Mouse (Mus musculus) cortical plate, adult 2 months (tissue): Measurements from ENCODE around the gene B3gnt2. TPM values are rescaled to one million over a fixed set of nuclear protein-coding genes. Genes with fewer than 3 reads are reported as not detected.

Source experiments
- H3K27ac ChIP-seq: fragments of 200-500 bp; 2 replicates; pipeline ENCODE4 v1.5.1; 2012; ENCODE audit warnings: low read length, control low read depth, inconsistent platforms; ENCODE audit not compliant: insufficient read depth
- H3K4me1 ChIP-seq: fragments of 200-500 bp; 2 replicates; pipeline ENCODE4 v1.6.1; 2011; ENCODE audit warnings: low read length; ENCODE audit not compliant: control insufficient read depth, insufficient read depth
- H3K4me3 ChIP-seq: fragments of 200-500 bp; 2 replicates; pipeline ENCODE4 v1.5.1; 2011; ENCODE audit warnings: mild to moderate bottlenecking, low read length, control low read depth; ENCODE audit not compliant: insufficient read depth
- CTCF ChIP-seq: fragments of 200-500 bp; IDR thresholded peaks from 2 replicates; pipeline ENCODE4 v1.5.1; 2011; ENCODE audit warnings: mild to moderate bottlenecking, control low read depth, low read length; ENCODE audit not compliant: insufficient read depth; ENCODE audit errors: extremely low read depth
- POLR2A ChIP-seq: fragments of 200-500 bp; IDR thresholded peaks from 2 replicates; pipeline ENCODE4 v1.6.1; 2011; ENCODE audit warnings: mild to moderate bottlenecking, low read length, control low read depth; ENCODE audit not compliant: insufficient read depth; ENCODE audit errors: extremely low read depth
- polyA plus RNA-seq: library from polyadenylated mRNA; depleted of rRNA; stranded (reverse); fragments of >200 nt; gene quantifications from 2 replicates; pipeline ENCODE4 v1.2.3, GENCODE M21; 2012

Gene B3gnt2
- polyA plus RNA-seq, 1 experiment: 11.2 TPM

DNA sequence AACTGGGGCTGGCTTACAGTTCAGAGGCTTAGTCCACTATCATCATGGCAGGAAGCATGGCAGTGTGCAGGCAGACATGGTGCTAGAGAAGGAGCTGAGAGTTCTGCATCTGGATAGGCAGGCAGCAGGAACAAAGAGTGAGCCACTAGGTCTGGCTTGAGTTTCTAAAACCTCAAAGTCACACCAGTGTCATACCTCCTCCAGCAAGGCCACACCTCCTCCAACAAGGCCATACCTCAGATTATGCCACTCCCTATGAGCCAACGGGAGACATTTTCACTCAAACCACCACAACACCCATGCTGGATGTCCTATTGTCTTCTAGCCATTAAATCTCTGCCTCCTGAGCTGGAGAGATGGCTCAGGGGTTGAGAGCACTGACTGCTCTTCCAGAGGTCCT is 55.6 kb downstream of the B3gnt2 start:
- Histone ChIP-seq H3K4me1 (no peaks in the 10 kb centered on the region), H3K27ac (no peak overlapping the region), H3K4me3 (no peak overlapping the region)
- TF ChIP-seq CTCF (no peak), POLR2A (no peak)

GRCm38 (mm10) chr11:22799987-22800424 is 60.8 kb downstream of the B3gnt2 start:
- peak overlapping the region; percentile 17; the same call in 1 of the 2 replicates for H3K27ac ChIP-seq
- no peak overlapping the region for H3K4me3 ChIP-seq
- H3K4me1 ChIP-seq: no peaks in the 10 kb centered on the region
- TF ChIP-seq CTCF (no peak), POLR2A (no peak)

GRCm38 (mm10) chr11:22798916-22799315 is 61.8 kb downstream of the B3gnt2 start:
- Histone ChIP-seq H3K4me1 (no peaks in the 10 kb centered on the region), H3K27ac (no peak overlapping the region), H3K4me3 (no peak overlapping the region)
- TF ChIP-seq POLR2A: no peak
- no peak for TF ChIP-seq CTCF

- no peak overlapping the region for H3K4me3 ChIP-seq
- H3K4me1 ChIP-seq: no peaks in the 10 kb centered on the region
- TF ChIP-seq CTCF (no peak), POLR2A (no peak)
- H3K27ac ChIP-seq: no peak overlapping the region
Measured at GRCm38 (mm10) chr11:22794734-22795133, 66.0 kb downstream of the B3gnt2 start.

GRCm38 (mm10) chr11:22793881-22794203 is 66.9 kb downstream of the B3gnt2 start:
- Histone ChIP-seq H3K4me3 (no peak overlapping the region), H3K27ac (no peak overlapping the region), H3K4me1 (no peaks in the 10 kb centered on the region)
- TF ChIP-seq POLR2A (no peak), CTCF (no peak)

DNA sequence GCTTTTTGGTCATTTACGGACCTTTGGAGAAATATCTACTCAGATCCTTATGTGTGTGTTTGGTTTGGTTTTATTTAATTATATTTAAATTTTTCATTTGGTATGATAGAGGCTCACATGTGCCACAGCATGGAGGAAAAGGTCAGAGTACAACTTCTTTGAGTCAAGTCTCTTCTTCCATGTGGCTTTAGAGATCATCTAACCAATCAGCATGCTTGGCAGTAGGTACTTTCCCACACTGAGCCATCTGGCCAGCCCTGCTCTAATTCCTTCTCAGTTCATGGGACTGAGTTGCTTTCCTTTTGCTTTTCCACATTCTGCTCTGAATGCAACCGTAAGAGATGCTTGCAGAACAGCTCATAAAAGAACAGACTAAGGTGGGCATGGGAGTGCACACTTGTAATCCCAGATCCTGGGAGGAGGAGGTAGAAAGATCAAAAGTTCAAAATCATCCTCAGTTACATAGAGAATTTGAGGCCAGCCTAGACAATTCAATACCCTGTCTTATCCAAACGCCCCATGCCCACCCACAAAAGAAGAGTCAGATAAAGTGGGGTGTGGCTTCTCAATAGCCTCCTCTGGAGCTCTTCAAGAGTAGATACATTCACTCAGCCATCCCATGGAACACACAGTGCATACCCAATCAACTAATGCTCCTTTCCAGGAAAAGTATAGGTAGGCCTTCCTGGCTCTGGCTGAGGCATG is 67.4 kb downstream of the B3gnt2 start:
- Histone ChIP-seq H3K4me1 (no peaks in the 10 kb centered on the region), H3K4me3 (no peak overlapping the region), H3K27ac (no peak overlapping the region)
- no peak for TF ChIP-seq CTCF
- no peak for TF ChIP-seq POLR2A

DNA sequence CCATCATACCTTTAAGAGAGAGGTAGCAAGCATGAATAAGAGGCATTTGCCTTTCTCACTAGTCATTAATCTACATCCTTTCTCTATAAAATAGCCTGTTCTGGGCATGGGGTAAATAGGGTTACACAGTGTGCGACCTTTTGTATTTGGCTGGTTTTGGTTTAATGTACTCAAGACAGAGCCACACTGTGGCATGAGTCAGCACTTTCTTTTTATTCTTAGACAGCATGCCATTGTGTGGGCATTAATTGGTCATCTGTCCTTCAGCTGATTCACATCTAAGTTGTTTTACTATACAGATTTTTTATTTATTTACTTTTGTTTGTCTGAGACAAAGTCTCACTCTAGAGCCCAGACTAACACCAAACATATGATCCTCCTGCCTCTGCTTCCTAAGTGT is 68.6 kb downstream of the B3gnt2 start:
- Histone ChIP-seq H3K4me3 (no peak overlapping the region), H3K27ac (no peak overlapping the region), H3K4me1 (no peaks in the 10 kb centered on the region)
- TF ChIP-seq CTCF (no peak), POLR2A (no peak)

DNA sequence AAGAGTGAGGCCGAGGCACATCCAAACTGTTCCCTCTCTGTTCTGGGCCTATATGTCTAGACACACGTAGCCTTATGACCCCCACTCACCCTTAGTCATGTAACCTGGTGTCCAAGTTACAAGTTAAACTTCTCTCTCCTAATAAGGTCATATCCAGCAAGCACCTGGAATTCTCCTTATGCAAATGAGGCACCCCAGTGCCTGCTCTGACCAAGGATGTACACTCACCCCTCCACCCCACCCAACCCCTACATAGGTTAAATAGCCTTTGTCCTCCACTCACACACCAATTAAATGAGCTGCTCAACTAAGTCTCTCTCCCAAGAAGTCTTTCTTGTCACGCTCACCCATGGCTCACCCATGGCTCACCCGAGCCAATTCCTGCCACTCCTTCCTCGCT is 69.0 kb downstream of the B3gnt2 start:
- H3K4me3 ChIP-seq: no peak overlapping the region
- TF ChIP-seq POLR2A (no peak), CTCF (no peak)
- no peaks in the 10 kb centered on the region for H3K4me1 ChIP-seq
- no peak overlapping the region for H3K27ac ChIP-seq

- Histone ChIP-seq H3K4me1 (no peaks in the 10 kb centered on the region), H3K27ac (no peak overlapping the region), H3K4me3 (no peak overlapping the region)
- TF ChIP-seq CTCF (no peak), POLR2A (no peak)
Measured at GRCm38 (mm10) chr11:22787833-22788232, 72.9 kb downstream of the B3gnt2 start.

DNA sequence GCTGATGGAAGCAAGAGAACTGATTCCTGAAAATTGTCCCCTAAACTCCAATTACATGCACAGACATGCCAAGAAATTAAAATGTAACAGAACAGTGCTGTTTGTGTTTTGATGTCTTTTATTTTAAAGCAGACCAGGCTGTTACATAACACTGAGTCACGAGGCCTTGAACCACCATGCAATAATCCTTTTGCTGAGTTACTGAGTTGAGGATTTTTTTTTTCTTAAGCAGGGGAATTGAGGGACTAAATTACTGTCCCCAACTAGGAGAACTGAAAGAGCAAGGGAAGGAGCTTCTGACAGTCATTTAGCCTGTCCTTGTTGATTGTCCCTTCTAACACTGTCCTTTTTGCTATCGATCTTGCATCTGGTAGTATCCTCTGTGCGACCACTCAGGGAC is 76.3 kb downstream of the B3gnt2 start:
- H3K4me3 ChIP-seq: no peak overlapping the region
- no peak for TF ChIP-seq CTCF
- TF ChIP-seq POLR2A: no peak
- H3K4me1 ChIP-seq: peaks cover 2% of the 10 kb centered on the region; the same call in 1 of the 2 replicates

GRCm38 (mm10) chr11:22782705-22783124 is 78.0 kb downstream of the B3gnt2 start:
- TF ChIP-seq POLR2A (no peak), CTCF (no peak)
- H3K4me3 ChIP-seq: no peak overlapping the region

More for the DNA sequence above, 76.3 kb downstream of the B3gnt2 start:
- no peak overlapping the region for H3K27ac ChIP-seq

More at GRCm38 (mm10) chr11:22782705-22783124, 78.0 kb downstream of the B3gnt2 start:
- Histone ChIP-seq H3K4me1 (peaks cover 2% of the 10 kb centered on the region; the same call in 1 of the 2 replicates), H3K27ac (no peak overlapping the region)
